Mouse (Mus musculus): ENCODE measurements around the gene Slc16a4. TPM values are rescaled to one million over a fixed set of nuclear protein-coding genes. Genes with fewer than 3 reads are reported as not detected.

Gene Slc16a4
- total RNA-seq (2023): 1 to 10 TPM in 1 of 2 experiments, under 1 TPM in 1; 0.83 to 1.5 TPM

DNA sequence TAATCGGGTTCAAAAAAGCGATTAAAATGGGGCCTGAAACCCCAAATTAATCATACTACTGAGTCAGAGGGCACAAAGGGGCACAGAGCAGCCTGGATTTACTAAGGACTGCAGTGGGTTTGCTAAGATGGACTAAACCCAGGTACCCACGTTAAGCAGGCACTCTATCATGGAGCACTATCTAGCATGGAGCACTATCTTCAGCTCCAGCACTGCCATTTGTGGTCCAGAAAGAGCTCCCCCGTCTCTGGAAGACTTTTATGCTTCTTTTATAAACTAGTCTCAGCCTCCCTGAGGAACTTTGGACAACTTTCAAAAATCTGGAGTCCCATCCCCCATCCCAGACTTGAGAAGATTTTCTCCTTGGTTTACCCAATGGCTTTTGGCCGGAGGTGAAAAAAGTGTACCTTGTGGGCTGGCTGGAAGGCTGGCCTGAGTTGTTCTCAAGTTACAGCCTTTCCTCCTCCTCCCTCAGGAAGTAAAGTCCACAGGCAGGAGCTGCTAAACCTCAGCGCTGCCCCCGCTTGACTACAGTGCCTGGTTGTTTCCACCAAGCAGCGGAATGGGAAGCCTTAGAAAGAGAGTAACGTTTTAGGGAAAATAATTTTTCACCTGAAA is at the start of gene Slc16a4:
Slc16a4 (plus strand) TSS at position 467 of the 618 bp plus-strand sequence.

DNA sequence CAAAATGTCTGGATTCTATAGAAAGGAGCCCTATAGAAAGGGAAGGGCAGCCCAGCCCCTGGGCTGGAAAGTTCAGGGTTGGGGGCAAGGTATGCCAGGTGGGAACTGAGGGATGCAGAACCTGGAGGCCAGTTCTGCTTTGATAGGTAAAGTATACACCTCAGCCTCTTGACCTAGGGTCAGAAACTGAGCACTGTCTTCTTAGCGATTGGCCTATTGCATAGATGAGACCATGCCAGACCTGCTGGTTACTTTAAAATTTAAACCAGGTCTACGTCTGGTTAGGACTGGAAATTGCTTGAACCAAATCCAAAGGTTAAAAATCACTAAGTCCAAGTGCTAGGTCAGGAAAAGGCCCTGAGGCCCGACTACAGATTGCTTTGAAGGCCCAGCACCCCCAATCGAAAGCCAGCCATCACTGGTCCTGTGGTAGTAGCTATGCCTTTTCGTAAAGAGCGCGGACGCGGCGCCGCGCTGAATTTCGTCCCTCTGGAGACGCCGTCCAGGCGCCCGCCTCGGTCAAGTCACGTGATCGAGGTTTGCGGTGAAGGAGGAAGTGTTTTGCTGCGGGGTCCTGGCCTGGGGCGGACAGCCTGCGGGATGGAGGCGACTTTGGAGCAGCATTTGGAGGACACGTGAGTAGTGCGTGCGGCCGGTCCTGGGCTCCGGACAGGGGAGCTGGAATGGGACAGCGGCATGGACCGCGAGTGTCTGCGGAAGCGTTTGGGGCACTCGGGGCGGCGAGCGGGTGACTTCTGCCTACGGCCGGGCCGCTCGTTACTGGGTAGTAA is 12.4 kb upstream of the Slc16a4 start, which contains the start of gene Lamtor5:
Lamtor5 (plus strand) TSS at position 380 of the 791 bp plus-strand sequence.

DNA sequence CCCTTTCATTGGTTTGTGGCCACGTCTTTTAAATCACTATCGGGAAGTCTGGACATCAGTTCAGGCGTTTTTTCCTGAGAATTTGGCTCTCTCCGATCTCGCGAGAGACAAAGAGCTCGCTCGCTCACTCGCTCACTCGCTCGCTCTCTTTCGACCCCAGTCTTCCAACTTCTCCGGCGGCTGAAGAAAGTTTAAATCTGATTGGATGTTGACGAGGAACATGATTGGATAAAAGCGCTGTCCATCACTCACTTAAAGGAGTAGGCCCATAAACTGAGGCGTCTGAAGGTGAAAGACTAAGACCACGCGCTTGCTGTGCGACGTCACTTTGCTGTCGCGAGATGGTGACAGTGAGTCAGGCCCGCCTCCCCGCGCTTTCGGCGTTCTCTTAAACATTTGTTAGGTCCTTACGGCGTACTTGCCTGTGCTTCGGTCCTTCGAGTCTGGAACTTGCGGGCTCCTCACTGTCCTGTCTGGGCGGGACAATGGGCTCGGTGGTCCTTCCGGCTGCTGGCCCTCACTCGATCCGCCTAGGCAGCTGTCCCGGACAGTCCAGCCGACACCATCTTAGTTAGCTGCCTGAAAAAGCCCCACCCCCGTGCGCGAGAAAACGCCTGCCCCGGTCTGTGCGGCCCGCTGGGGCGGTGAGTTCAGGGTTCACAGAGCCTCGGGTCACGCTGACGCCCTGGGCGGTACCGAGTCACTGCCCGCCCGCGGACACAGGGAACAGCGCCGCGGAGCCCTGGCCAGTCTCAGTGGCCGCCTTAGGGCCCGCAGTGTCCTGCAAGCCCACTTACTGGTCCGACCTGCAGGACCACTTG is 42.6 kb downstream of the Slc16a4 start, which contains the start of gene Rbm15:
Rbm15 (minus strand) TSS at position 293 of the 821 bp plus-strand sequence.

Other genes starting within 250 kb of the Slc16a4 start
- gene Kcna2, start 190.1 kb upstream of the Slc16a4 start, total RNA-seq (2023): 1 to 10 TPM; 5.9 to 6.7 TPM
- not detected for gene Kcna10, start 108.2 kb upstream of the Slc16a4 start, total RNA-seq (2023)
- gene Cym, start 69.5 kb upstream of the Slc16a4 start, total RNA-seq (2023): not detected
- gene A630076J17Rik, start 60.6 kb upstream of the Slc16a4 start, total RNA-seq (2023): not detected
- not detected for gene Prok1, start 51.5 kb upstream of the Slc16a4 start, total RNA-seq (2023)
- gene Lamtor5, start 12.4 kb upstream of the Slc16a4 start, total RNA-seq (2023): 10 to 100 TPM; 45.2 to 49.5 TPM
- 10 to 100 TPM; 53.3 TPM for gene Rbm15, start 42.4 kb downstream of the Slc16a4 start, total RNA-seq (2023)
- not detected for gene Kcnc4, start 168.3 kb downstream of the Slc16a4 start, total RNA-seq (2023)
- not detected for gene Slc6a17, start 226.8 kb downstream of the Slc16a4 start, total RNA-seq (2023)

Data from T-cell, adult 66 days (primary cell).